Mouse (Mus musculus) megakaryocyte, embryonic 14.5 days (primary cell): Measurements from ENCODE around the gene Rpl18a.

ENCODE experiments used
- FLI1 ChIP-seq: IDR thresholded peaks from 2 replicates; pipeline ENCODE4 v1.6.1; 2012; ENCODE audit warnings: low read length, inconsistent platforms, mixed read lengths
- GATA1 ChIP-seq: IDR thresholded peaks from 3 replicates; pipeline ENCODE4 v1.6.1; 2012; ENCODE audit warnings: mixed read lengths, low read length, inconsistent platforms, borderline replicate concordance

DNA sequence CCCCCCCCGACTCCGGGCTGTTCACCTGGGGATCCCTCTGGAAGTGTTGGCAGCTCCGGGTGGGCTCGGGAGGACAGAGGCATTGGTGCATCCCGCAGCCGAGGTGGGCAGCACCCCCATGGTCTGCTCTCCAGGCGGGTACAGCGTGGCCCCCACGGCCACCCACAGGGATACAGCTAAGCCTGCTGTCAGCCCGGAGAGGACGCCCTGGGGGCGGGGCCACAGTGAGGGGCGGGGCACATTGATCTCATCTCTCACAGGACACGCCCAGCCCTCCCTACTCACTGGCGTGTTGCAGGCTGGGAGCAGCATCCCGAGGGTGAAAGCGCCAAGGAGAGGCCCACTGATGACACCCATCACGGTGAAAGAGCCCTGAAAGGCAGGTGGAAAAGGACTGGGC, 9.5 kb downstream of the Rpl18a start:
- TF ChIP-seq GATA1 (no peak), FLI1 (no peak)
